Mouse (Mus musculus) midbrain, embryonic 10.5 days (tissue): ENCODE results near the gene Plce1. TPM values are rescaled to one million over a fixed set of nuclear protein-coding genes. Genes with fewer than 3 reads are reported as not detected.
A peak's percentile ranks its signal among the peaks of the same experiment; 100 is the strongest.

ENCODE experiments used
- DNase-seq: peaks from one replicate; pipeline ENCODE4 v3.0.0-alpha.2; 2017; ENCODE audit warnings: low spot score
- H3K27ac ChIP-seq: fragments of 300-500 bp; sonication (generic); replicated peaks from 2 replicates; pipeline ENCODE4 v1.5.1; 2016; ENCODE audit warnings: mild to moderate bottlenecking
- H3K27me3 ChIP-seq: fragments of 300-500 bp; sonication (generic); 2 replicates; pipeline ENCODE4 v1.6.1; 2016; ENCODE audit warnings: low read depth, mild to moderate bottlenecking; ENCODE audit not compliant: poor library complexity, severe bottlenecking
- H3K36me3 ChIP-seq: fragments of 300-500 bp; sonication (generic); 2 replicates; pipeline ENCODE4 v1.6.1; 2016; ENCODE audit warnings: mild to moderate bottlenecking, moderate library complexity
- H3K4me1 ChIP-seq: fragments of 300-500 bp; sonication (generic); 2 replicates; pipeline ENCODE4 v1.6.1; 2016
- H3K4me3 ChIP-seq: fragments of 300-500 bp; sonication (generic); 2 replicates; pipeline ENCODE4 v1.5.1; 2016; ENCODE audit warnings: mild to moderate bottlenecking, moderate library complexity
- H3K9me3 ChIP-seq: fragments of 300-500 bp; sonication (generic); replicated peaks from 2 replicates; pipeline ENCODE4 v1.6.1; 2016; ENCODE audit warnings: mild to moderate bottlenecking
- WGBS: fragments of 180-500 bp; shearing (Covaris S2); methylation state at CpG from one replicate; pipeline ENCODE4 v1.1.7; 2016; 5-methylcytosine and 5-hydroxymethylcytosine counted together
- polyA plus RNA-seq: library from polyadenylated mRNA; unstranded; fragments of >200 nt; fragmentation: Nextera tagmentation; extraction: Ambion mirVana; gene quantifications from 2 replicates; pipeline ENCODE4 v1.2.1, GENCODE M21; 2016

Plce1 gene
- polyA plus RNA-seq, 1 experiment from 2014 or later, result 3.1 TPM

DNA sequence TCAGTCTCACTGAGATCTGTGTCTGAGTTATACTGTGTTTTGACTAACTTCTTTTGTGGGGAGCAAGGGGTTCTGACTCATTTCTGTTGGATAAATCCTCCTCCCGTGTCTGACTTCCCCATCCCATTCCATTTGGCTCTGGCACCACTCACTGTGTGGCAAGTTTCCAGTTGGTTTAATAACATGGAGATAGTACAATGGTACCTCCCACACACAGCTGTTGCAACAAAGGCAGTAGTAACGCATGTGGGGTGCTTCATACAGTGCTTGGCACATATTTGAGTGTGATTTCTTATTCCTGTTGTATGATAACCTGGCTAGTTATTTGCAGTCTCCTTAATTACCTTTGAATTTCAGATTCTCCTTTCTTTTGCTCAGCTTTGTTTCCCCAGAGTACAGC, 297.9 kb downstream of the Plce1 start:
- no peak overlapping the region for H3K27ac ChIP-seq
- no peaks in the 10 kb centered on the region for H3K9me3 ChIP-seq
- no peaks in the 10 kb centered on the region for H3K4me1 ChIP-seq
- H3K4me3 ChIP-seq, result no peak overlapping the region
- WGBS, result 82% methylated on average over 2 of the region's 2 CpGs
- no peaks in the 10 kb centered on the region for H3K36me3 ChIP-seq
- no peak for DNase-seq
- H3K27me3 ChIP-seq, result no peaks in the 10 kb centered on the region

DNA sequence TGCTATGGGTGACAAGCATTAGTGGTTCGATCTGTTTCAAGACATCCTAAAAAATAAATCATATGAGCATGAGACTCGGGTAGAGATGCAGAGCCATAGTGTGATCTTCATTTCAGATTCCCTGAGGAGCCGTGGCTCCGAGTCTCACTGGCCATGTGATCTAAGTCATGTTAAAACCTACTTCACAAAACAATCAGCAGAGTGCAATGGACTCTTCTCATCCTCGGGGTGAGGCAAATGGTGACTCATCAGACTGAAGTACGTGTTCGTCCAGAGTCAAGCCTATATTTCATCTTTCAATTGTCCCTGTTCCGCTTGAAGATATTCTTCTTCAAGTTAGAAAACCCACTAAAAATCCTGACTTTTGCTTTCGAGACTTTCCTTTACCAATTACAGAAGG, 302.6 kb downstream of the Plce1 start:
- DNase-seq, result no peak
- H3K27me3 ChIP-seq, result no peaks in the 10 kb centered on the region

DNA sequence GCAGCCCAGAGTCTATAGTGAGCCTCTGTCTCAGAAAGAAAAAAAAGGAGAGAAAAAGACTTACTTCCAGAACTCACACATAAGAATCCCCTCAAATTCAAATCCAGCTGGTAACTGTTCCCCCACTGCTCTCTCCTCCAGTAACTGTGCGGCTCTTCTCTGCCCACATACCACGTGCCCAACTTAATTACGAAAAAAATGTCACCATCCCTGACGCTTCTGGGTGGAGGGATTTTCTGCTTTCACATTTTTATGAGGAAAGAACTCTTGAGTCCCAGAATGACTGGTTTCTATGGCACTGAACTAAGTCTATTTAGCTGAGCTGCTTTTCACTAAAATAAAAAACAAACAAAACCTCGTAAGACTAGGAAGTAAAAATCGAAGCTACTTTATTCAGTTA, 306.8 kb downstream of the Plce1 start:
- WGBS, result 92% methylated on average over 6 of the region's 6 CpGs
- H3K36me3 ChIP-seq, result peaks cover 54% of the 10 kb centered on the region

More for the DNA sequence above, 302.6 kb downstream of the Plce1 start:
- H3K9me3 ChIP-seq, result no peaks in the 10 kb centered on the region
- no peaks in the 10 kb centered on the region for H3K4me1 ChIP-seq
- no peak overlapping the region for H3K4me3 ChIP-seq
- 91% methylated on average over 9 of the region's 9 CpGs for WGBS
- no peak overlapping the region for H3K27ac ChIP-seq
- H3K36me3 ChIP-seq, result peaks cover 12% of the 10 kb centered on the region

DNA sequence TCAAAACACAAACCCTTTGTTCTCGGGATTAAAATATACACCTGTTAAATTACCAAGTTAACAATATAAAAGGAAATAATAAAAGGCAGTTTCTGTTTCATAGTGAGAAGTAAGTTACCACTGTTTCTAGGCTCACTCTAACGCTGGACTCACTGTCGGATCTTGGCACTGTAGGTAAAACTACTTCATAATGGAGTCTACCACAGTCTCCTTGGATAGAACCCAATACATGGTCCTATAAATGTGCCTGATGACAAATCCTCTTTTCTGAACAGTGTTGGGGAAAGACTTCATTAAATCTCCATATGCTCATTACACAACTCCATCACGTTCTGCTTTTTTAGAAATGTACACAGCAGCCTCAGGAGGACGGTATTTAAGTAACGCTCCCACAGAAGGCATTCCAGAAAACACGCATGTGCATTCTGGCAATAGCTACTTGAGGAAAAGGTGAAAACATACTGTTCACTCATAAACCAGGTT, 312.7 kb downstream of the Plce1 start:
- H3K9me3 ChIP-seq, result no peaks in the 10 kb centered on the region
- H3K36me3 ChIP-seq, result peaks cover 100% of the 10 kb centered on the region
- WGBS, result 93% methylated on average over 7 of the region's 7 CpGs
- no peak overlapping the region for H3K27ac ChIP-seq
- H3K27me3 ChIP-seq, result no peaks in the 10 kb centered on the region
- H3K4me1 ChIP-seq, result no peaks in the 10 kb centered on the region
- H3K4me3 ChIP-seq, result no peak overlapping the region
- no peak for DNase-seq

More for the DNA sequence above, 306.8 kb downstream of the Plce1 start:
- no peaks in the 10 kb centered on the region for H3K27me3 ChIP-seq
- H3K9me3 ChIP-seq, result no peaks in the 10 kb centered on the region
- H3K4me1 ChIP-seq, result no peaks in the 10 kb centered on the region
- no peak overlapping the region for H3K27ac ChIP-seq
- DNase-seq, result no peak
- H3K4me3 ChIP-seq, result no peak overlapping the region

DNA sequence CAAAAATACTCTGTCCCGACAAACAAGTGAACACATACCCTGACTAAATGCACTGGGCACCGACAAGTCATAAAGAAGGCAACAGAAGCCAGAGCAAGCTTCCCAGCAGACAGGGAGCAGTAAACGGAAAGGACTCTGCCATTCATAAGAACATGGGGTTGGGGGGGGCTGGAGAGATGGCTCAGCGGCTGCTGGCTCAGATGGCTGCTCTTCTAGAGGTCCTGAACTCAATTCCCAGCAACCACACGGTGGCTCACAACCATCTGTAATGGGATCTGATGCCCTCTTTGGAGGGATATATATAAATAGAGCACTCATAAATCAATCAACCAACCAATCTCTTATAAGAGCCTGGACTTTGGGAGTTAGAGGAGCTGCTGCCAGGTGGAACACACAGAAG, 315.6 kb downstream of the Plce1 start:
- DNase-seq, result no peak
- Histone ChIP-seq H3K9me3 (no peaks in the 10 kb centered on the region), H3K27me3 (no peaks in the 10 kb centered on the region), H3K27ac (no peak overlapping the region), H3K4me1 (no peaks in the 10 kb centered on the region), H3K4me3 (no peak overlapping the region), H3K36me3 (peaks cover 95% of the 10 kb centered on the region)
- WGBS, result 89% methylated on average over 5 of the region's 5 CpGs

DNA sequence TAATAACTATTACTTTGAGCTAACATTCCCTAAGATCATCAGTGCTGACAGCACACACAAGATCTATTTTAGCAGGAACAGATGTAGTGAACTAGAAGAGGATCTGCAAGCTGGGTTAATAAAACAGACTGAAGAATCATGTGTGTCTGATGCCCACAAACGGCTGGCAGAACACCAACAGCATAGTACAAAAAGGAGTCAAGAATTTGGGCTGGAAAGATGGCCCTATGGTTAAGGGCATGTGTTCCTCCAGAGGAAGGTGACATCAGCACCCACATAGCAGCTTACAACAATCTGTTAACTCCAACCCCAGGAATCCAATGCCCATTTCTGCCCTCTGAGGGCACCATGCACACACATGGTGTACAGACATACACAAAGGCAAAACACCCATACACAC, 317.4 kb downstream of the Plce1 start:
- no peaks in the 10 kb centered on the region for H3K9me3 ChIP-seq
- H3K4me3 ChIP-seq, result no peak overlapping the region
- 95% methylated on average over 1 of the region's 1 CpGs for WGBS
- no peaks in the 10 kb centered on the region for H3K27me3 ChIP-seq
- no peak for DNase-seq
- H3K4me1 ChIP-seq, result no peaks in the 10 kb centered on the region
- H3K27ac ChIP-seq, result no peak overlapping the region
- peaks cover 95% of the 10 kb centered on the region for H3K36me3 ChIP-seq

DNA sequence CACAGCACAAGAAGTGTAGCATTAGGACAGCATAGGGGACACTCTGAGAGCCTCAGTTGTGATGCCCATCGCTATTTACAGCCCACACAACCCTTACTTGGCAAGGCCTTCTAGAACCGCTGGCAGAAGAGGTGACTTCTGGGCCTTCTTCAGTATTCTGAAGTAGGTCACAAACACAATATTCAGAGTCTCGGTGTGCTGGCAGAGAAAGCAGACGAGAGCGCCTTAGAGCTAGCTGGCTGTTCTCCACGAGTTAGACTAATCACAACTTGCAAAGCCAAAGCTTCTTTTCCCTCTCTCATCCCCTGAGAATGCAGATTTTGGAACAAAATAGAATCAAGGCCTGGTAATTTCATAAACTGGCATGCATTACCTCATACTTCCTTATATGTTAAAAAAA, 317.9 kb downstream of the Plce1 start:
- WGBS, result 95% methylated on average over 6 of the region's 6 CpGs
- no peaks in the 10 kb centered on the region for H3K9me3 ChIP-seq
- no peak overlapping the region for H3K27ac ChIP-seq
- no peak for DNase-seq
- no peaks in the 10 kb centered on the region for H3K4me1 ChIP-seq
- H3K36me3 ChIP-seq, result peaks cover 95% of the 10 kb centered on the region
- no peak overlapping the region for H3K4me3 ChIP-seq
- H3K27me3 ChIP-seq, result no peaks in the 10 kb centered on the region

DNA sequence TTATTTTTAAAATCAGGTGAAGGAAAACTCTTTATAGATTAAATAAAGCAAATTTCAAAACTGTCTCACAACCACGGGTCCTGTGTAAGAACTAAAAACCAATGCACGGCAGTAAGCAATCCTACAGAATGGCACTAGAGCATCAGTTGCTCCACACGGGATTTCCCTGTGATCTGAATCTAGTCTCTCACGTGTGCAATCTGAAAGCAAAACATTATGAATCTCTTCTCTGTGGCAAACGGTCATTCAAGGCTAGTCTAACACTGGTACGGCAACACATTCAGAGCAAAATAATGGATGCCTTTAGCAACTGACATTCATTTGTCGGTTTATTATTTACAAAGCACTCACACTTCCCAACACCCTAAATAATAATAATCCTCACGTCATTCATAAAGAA, 337.3 kb downstream of the Plce1 start:
- no peak for DNase-seq
- whole genome bisulfite sequencing, result 47% methylated on average over 8 of the region's 8 CpGs
- peak overlapping the region; percentile 90; the same call in 1 of the 2 replicates for H3K27ac ChIP-seq

DNA sequence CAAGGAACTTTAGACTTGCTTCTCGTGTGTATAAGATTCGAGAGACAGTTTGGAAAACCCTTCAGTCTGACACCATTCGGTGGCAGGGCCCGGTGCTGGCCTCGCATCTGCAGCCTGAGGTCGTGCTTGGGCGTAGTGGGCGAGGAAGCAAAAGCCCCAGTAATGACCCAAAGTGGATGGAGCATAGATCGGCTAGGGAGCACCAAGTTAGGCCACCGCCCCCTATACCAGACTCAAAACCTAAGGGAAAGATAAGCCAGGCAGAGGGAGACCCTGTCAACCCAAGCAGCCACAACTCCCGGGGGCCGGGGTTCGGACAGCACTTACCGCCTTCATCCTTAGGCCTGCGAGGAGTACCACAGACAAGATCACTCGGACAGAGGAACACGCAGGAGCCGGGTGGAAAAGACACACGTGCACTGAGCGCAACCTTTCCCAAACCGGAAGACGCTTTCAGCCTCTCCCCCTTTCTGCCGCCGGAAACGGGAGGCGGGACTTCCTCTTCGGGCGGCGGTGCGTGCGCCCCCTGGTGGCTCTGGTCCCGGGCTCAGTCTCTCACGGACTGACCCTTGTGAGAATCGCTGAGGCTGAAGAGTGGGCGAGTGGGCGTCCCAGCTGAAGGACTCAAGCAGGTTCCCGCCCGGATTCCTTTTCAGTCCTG, 338.0 kb downstream of the Plce1 start, which contains the start of gene Noc3l:
Gene Noc3l (minus strand): TSS at position 472 of the 661 bp plus-strand sequence.
- Histone ChIP-seq H3K9me3 (no peaks in the 10 kb centered on the region), H3K27ac (peak within 1 kb of the TSS; percentile 90), H3K4me1 (peaks cover 19% of the 10 kb centered on the region), H3K36me3 (peaks cover 26% of the 10 kb centered on the region), H3K4me3 (peak within 1 kb of the TSS; percentile 88), H3K27me3 (no peaks in the 10 kb centered on the region)
- DNase-seq, result peak; percentile 93
- under 1% methylated on average over 38 of the region's 38 CpGs for WGBS

More for the DNA sequence above, 337.3 kb downstream of the Plce1 start:
- Histone ChIP-seq H3K9me3 (no peaks in the 10 kb centered on the region), H3K4me3 (peak overlapping the region; percentile 88), H3K27me3 (no peaks in the 10 kb centered on the region), H3K36me3 (peaks cover 33% of the 10 kb centered on the region), H3K4me1 (peaks cover 19% of the 10 kb centered on the region)

DNA sequence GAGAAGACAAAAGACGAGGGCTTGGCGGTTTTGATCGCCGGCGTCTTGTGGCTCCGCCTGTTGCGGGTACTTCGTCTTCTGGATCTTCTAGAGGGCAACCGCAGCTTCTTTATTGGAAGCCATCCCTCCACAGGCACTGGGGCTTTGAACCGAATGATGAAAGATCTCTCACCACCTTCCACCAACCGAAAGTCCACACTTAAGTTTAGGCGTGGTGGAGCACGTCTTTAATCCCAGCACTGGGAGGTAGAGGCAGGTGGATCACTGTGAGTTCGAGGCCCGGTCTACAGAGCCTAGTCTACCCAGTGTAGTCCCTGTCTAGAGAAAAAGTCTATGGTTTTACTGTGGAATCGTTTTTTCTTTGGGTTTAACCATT, 338.5 kb downstream of the Plce1 start:
- no peak for DNase-seq
- Histone ChIP-seq H3K36me3 (peaks cover 21% of the 10 kb centered on the region), H3K27ac (peak overlapping the region; percentile 90), H3K4me3 (peak overlapping the region; percentile 88), H3K9me3 (no peaks in the 10 kb centered on the region), H3K27me3 (no peaks in the 10 kb centered on the region), H3K4me1 (peaks cover 19% of the 10 kb centered on the region)
- WGBS, result 13% methylated on average over 16 of the region's 16 CpGs

DNA sequence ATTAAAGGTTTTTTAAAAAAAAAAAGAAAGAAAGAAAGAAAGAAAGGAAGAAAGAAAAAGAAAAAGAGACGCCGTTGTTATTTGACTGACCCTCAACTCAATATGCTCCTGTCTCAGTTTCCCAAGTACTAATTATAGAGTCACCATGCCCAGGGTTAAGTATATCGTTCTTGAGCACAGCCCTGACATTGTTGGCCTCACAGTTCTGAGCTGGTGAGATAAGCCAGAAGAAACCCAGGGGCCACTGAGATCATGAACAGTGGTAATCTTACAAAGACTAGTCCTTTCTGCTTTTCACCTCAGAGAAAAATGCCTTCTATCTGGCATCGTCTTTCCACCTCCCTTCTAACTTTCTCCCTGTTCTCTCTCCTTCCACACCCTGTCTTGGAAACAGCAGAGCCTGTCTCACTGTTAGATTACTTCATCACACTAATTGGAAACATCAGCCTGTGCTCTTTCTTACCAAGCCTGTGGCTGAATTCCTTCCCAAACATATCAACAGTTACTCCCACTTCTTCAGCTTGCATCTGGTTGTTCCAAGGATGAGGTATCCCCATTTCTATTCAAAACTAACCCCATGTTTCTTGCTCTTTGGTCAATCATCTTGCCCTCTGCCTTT, 339.4 kb downstream of the Plce1 start:
- H3K4me3 ChIP-seq, result no peak overlapping the region
- H3K36me3 ChIP-seq, result peaks cover 12% of the 10 kb centered on the region
- no peaks in the 10 kb centered on the region for H3K27me3 ChIP-seq
- no peak for DNase-seq
- 89% methylated on average over 4 of the region's 4 CpGs for WGBS
- H3K4me1 ChIP-seq, result peaks cover 19% of the 10 kb centered on the region
- no peaks in the 10 kb centered on the region for H3K9me3 ChIP-seq
- no peak overlapping the region for H3K27ac ChIP-seq

DNA sequence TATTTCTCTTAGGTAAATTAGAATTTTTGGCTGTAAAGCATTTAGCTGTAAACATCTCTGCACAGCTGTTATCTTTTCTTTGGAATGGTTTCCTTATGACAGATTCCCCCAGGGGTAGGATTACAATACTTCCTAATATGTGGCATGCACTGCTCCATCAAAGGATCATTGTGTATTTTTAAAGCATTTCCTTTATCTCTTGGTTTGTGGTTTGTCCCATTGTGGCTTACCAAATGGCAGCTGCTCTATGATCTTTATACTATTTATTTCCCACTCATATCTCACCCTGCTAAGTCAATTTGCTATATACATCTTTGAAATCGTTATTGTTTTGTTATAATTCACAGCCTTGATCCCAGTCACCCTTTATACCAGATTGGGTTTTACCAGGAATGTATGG, 352.3 kb downstream of the Plce1 start:
- Histone ChIP-seq H3K4me3 (no peak overlapping the region), H3K27me3 (no peaks in the 10 kb centered on the region), H3K27ac (no peak overlapping the region), H3K36me3 (no peaks in the 10 kb centered on the region), H3K4me1 (peaks cover 6% of the 10 kb centered on the region), H3K9me3 (no peaks in the 10 kb centered on the region)
- no peak for DNase-seq
- WGBS, result 75% methylated on average over 1 of the region's 1 CpGs
